Mouse (Mus musculus) embryonic fibroblast, embryonic 13.5 days (primary cell): Measurements from ENCODE around the gene Zcchc7.

Experiments
- CTCF ChIP-seq: IDR thresholded peaks from 2 replicates; pipeline ENCODE4 v1.5.1; 2011; ENCODE audit warnings: mild to moderate bottlenecking, control low read depth, low read length, moderate library complexity, borderline replicate concordance; ENCODE audit not compliant: insufficient read depth
- POLR2A ChIP-seq: IDR thresholded peaks from 2 replicates; pipeline ENCODE4 v1.6.1; 2011; ENCODE audit warnings: low read depth, mild to moderate bottlenecking, control low read depth, low read length, moderate library complexity

- TF ChIP-seq CTCF (no peak), POLR2A (no peak)
These were observed 218.7 kb downstream of the Zcchc7 start for GRCm38 (mm10) chr4:44974331-44974730.
